Mouse (Mus musculus): ENCODE measurements around the gene Itgb2. TPM values are rescaled to one million over a fixed set of nuclear protein-coding genes. Genes with fewer than 3 reads are reported as not detected.

Itgb2 gene
- polyA plus RNA-seq, 1 experiment from 2014 or later = 3.6 TPM

- WGBS = 70% methylated on average over 5 of the region's 5 CpGs
- H3K4me3 ChIP-seq = peak overlapping the region; percentile 83
- no peak for DNase-seq (ENCODE audit: low spot score)
These were observed 77.4 kb downstream of the Itgb2 start for GRCm38 (mm10) chr10:77607441-77607840.

GRCm38 (mm10) chr10:77608589-77608988 is 78.5 kb downstream of the Itgb2 start:
- WGBS = 97% methylated on average over 8 of the region's 8 CpGs
- no peaks in the 10 kb centered on the region for H3K27me3 ChIP-seq (ENCODE audit: insufficient read depth, poor library complexity, severe bottlenecking)
- peaks cover 33% of the 10 kb centered on the region for H3K4me1 ChIP-seq
- H3K9me3 ChIP-seq = no peaks in the 10 kb centered on the region
- H3K4me3 ChIP-seq = no peak overlapping the region
- no peak overlapping the region for H3K27ac ChIP-seq
- DNase-seq (ENCODE audit: low spot score) = no peak
- peaks cover 56% of the 10 kb centered on the region for H3K36me3 ChIP-seq

More at GRCm38 (mm10) chr10:77607441-77607840, 77.4 kb downstream of the Itgb2 start:
- Histone ChIP-seq H3K36me3 (peaks cover 45% of the 10 kb centered on the region), H3K9me3 (no peaks in the 10 kb centered on the region), H3K4me1 (peaks cover 27% of the 10 kb centered on the region), H3K27ac (peak overlapping the region; percentile 99; the same call in 1 of the 2 replicates), H3K27me3 (ENCODE audit: insufficient read depth, poor library complexity, severe bottlenecking) (no peaks in the 10 kb centered on the region)

GRCm38 (mm10) chr10:77610221-77610961 is 80.3 kb downstream of the Itgb2 start:
- Histone ChIP-seq H3K9me3 (no peaks in the 10 kb centered on the region), H3K27ac (no peak overlapping the region), H3K4me3 (no peak overlapping the region), H3K4me1 (peaks cover 32% of the 10 kb centered on the region), H3K36me3 (peaks cover 73% of the 10 kb centered on the region), H3K27me3 (ENCODE audit: insufficient read depth, poor library complexity, severe bottlenecking) (no peaks in the 10 kb centered on the region)
- no peak for DNase-seq (ENCODE audit: low spot score)
- 90% methylated on average over 8 of the region's 8 CpGs for WGBS

- H3K4me3 ChIP-seq = no peak overlapping the region
- H3K36me3 ChIP-seq = peaks cover 94% of the 10 kb centered on the region
- no peak overlapping the region for H3K27ac ChIP-seq
- H3K9me3 ChIP-seq = no peaks in the 10 kb centered on the region
- DNase-seq (ENCODE audit: low spot score) = peak; percentile 72
- peaks cover 6% of the 10 kb centered on the region; the same call in 1 of the 2 replicates for H3K4me1 ChIP-seq
- 77% methylated on average over 3 of the region's 3 CpGs for WGBS
- H3K27me3 ChIP-seq (ENCODE audit: insufficient read depth, poor library complexity, severe bottlenecking) = no peaks in the 10 kb centered on the region
These were observed 83.4 kb downstream of the Itgb2 start for GRCm38 (mm10) chr10:77613409-77613808.

Other genes starting within 250 kb of the Itgb2 start
- 9.2 and 9.9 TPM in 2 replicates for gene Adarb1, start 112.0 kb upstream of the Itgb2 start, polyA plus RNA-seq (2016; fragmentation: Nextera tagmentation; extraction: Ambion mirVana)
- 30.7 and 45.6 TPM in 2 replicates for gene Fam207a, start 14.5 kb upstream of the Itgb2 start, polyA plus RNA-seq (2016; fragmentation: Nextera tagmentation; extraction: Ambion mirVana)
- 94.9 and 97.0 TPM in 2 replicates for gene Pttg1ip, start 51.5 kb downstream of the Itgb2 start, polyA plus RNA-seq (2016; fragmentation: Nextera tagmentation; extraction: Ambion mirVana)
- 235 and 306 TPM in 2 replicates for gene Sumo3, start 75.8 kb downstream of the Itgb2 start, polyA plus RNA-seq (2016; fragmentation: Nextera tagmentation; extraction: Ambion mirVana)
- 2.1 and 2.7 TPM in 2 replicates for gene Gm49325, start 75.9 kb downstream of the Itgb2 start, polyA plus RNA-seq (2016; fragmentation: Nextera tagmentation; extraction: Ambion mirVana)
- 83.1 and 92.1 TPM in 2 replicates for gene Ube2g2, start 92.0 kb downstream of the Itgb2 start, polyA plus RNA-seq (2016; fragmentation: Nextera tagmentation; extraction: Ambion mirVana)
- 0.14 and 0.38 TPM in 2 replicates for gene Tspear, start 156.3 kb downstream of the Itgb2 start, polyA plus RNA-seq (2016; fragmentation: Nextera tagmentation; extraction: Ambion mirVana)
- not detected in 2 replicates for gene Gm19402, start 160.5 kb downstream of the Itgb2 start, polyA plus RNA-seq (2016; fragmentation: Nextera tagmentation; extraction: Ambion mirVana)
- gene Gm9508, start 167.0 kb downstream of the Itgb2 start, polyA plus RNA-seq (2016; fragmentation: Nextera tagmentation; extraction: Ambion mirVana) = not detected in 2 replicates
- gene Gm10272, start 176.4 kb downstream of the Itgb2 start, polyA plus RNA-seq (2016; fragmentation: Nextera tagmentation; extraction: Ambion mirVana) = not detected in 2 replicates
- not detected in 2 replicates for gene Gm10024, start 181.2 kb downstream of the Itgb2 start, polyA plus RNA-seq (2016; fragmentation: Nextera tagmentation; extraction: Ambion mirVana)
- gene Gm10142, start 185.6 kb downstream of the Itgb2 start, polyA plus RNA-seq (2016; fragmentation: Nextera tagmentation; extraction: Ambion mirVana) = not detected in 2 replicates
- not detected in 2 replicates for gene Krtap12-1, start 190.3 kb downstream of the Itgb2 start, polyA plus RNA-seq (2016; fragmentation: Nextera tagmentation; extraction: Ambion mirVana)
- gene Gm10100, start 196.2 kb downstream of the Itgb2 start, polyA plus RNA-seq (2016; fragmentation: Nextera tagmentation; extraction: Ambion mirVana) = not detected in 2 replicates
- gene Gm18596, start 212.4 kb downstream of the Itgb2 start, polyA plus RNA-seq (2016; fragmentation: Nextera tagmentation; extraction: Ambion mirVana) = not detected in 2 replicates
- gene Gm9736, start 221.1 kb downstream of the Itgb2 start, polyA plus RNA-seq (2016; fragmentation: Nextera tagmentation; extraction: Ambion mirVana) = not detected in 2 replicates
- not detected in 2 replicates for gene Gm3233, start 229.4 kb downstream of the Itgb2 start, polyA plus RNA-seq (2016; fragmentation: Nextera tagmentation; extraction: Ambion mirVana)
- not detected in 2 replicates for gene Gm3238, start 241.1 kb downstream of the Itgb2 start, polyA plus RNA-seq (2016; fragmentation: Nextera tagmentation; extraction: Ambion mirVana)
- gene Gm7138, start 246.7 kb downstream of the Itgb2 start, polyA plus RNA-seq (2016; fragmentation: Nextera tagmentation; extraction: Ambion mirVana) = not detected in 2 replicates

Measured in heart, embryonic 10.5 days (tissue).